Mouse (Mus musculus): ENCODE results near the gene Cox17.

DNA sequence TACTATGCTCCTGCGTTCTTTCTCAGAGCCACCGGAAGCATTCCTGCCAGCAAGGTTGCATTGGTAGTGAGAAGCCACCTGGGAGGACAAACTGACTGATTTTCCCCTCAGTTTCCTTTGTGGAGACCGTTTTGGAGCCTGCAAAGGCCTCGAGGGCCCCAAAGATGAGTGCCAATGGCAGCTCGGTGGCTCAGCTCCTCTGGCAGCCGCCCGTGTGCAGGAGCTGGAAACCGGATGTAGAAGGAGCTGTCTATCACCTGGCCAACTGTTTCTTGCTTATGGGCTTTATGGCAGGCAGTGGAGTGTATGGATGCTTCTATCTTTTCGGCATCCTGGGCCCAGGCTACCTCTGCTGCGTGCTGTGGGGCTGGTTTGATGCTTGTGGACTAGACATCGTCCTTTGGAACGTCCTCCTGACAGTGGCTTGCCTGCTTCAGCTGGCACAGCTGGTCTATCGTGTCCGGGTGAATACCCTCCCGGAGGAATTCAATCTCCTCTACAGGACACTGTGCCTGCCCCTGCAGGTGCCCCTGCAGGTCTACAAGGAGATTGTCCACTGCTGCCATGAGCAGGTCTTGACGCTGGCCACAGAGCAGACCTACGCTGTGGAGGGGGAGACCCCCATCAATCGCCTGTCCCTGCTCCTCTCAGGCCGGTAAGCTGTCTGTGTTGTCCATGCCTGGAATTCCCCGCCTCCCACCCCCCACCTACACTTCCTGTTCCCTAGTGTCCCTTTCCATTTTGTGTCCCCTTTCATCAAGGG, 15.9 kb downstream of the Cox17 start:
- no peak for TF ChIP-seq POLR2A (IDR thresholded peaks at IDR 0.05; ENCODE audit: low read depth, low read length)
- no peak for TF ChIP-seq CTCF (conservative IDR thresholded peaks at IDR 0.05; ENCODE audit: insufficient read depth, insufficient read length, low read depth, low read length)

Measured in kidney, adult 2 months (tissue).